Mouse (Mus musculus) cortical plate, adult 2 months (tissue): ENCODE data around the gene Pcgf1.

Experiments used
- CTCF ChIP-seq: fragments of 200-500 bp; IDR thresholded peaks from 2 replicates; pipeline ENCODE4 v1.5.1; 2011; ENCODE audit warnings: mild to moderate bottlenecking, control low read depth, low read length; ENCODE audit not compliant: insufficient read depth; ENCODE audit errors: extremely low read depth
- POLR2A ChIP-seq: fragments of 200-500 bp; IDR thresholded peaks from 2 replicates; pipeline ENCODE4 v1.6.1; 2011; ENCODE audit warnings: mild to moderate bottlenecking, low read length, control low read depth; ENCODE audit not compliant: insufficient read depth; ENCODE audit errors: extremely low read depth

DNA sequence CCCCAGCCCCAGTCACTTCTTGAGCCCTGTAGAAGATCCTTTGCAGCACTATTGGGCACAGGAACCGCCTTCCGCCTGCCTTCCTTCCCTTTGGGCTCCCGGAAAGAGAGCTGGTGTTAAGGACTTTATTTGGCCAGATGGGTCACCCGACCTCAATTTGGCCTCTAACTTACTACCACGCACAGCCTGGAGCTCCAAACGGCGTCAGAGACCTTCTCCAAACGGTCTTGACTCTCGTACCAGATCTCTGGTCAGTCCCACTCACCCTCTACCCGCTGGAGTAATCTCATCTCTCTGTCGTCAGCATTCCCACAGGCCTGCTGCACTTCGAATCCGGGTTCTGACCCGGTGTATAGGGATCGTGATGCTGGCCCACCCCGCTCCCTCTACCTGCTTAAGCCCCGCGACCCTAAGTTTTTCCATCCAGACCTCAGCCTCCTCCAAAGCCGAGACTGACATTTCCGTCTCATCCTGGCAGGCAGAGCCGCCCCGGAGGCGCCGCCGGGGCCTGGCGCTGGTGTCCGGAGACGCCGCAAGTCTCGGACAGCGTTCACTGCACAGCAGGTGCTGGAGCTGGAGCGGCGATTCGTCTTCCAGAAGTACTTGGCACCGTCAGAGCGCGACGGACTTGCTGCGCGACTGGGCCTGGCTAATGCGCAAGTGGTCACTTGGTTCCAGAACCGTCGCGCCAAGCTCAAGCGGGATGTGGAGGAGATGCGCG lies 9.7 kb downstream of the Pcgf1 start:
- TF ChIP-seq POLR2A (no peak), CTCF (no peak)
